Mouse (Mus musculus) neural tube, embryonic 10.5 days (tissue): ENCODE data around the gene Mrpl27.
A peak's percentile ranks its signal among the peaks of the same experiment; 100 is the strongest.
"Not testable (repeated sequence)": the region's sequence is repeated elsewhere in the genome, so short reads cannot be mapped to it uniquely, and the experiment has no call there.

Experiments
- DNase-seq: peaks from one replicate; pipeline ENCODE4 v3.0.0-alpha.2; 2017; ENCODE audit warnings: low spot score; ENCODE audit errors: extremely low spot score

Gene Mrpl27

GRCm38 (mm10) chr11:94653663-94654436 lies at the start of gene Mrpl27, which contains the start of gene Eme1:
TSS of gene Mrpl27 (plus strand) at chr11:94653767.
TSS of gene Eme1 (minus strand) at chr11:94653964.
- DNase-seq: peak; percentile 86

GRCm38 (mm10) chr11:94610744-94611740 lies 42.5 kb upstream of the Mrpl27 start:
- DNase-seq: no peak

- DNase-seq: no peak
Measured at GRCm38 (mm10) chr11:94614603-94615002, 39.0 kb upstream of the Mrpl27 start.

GRCm38 (mm10) chr11:94615494-94615893 lies 38.1 kb upstream of the Mrpl27 start:
- no peak for DNase-seq

- no peak for DNase-seq
Measured at GRCm38 (mm10) chr11:94617646-94618045, 35.9 kb upstream of the Mrpl27 start.

GRCm38 (mm10) chr11:94620766-94621457 lies 32.7 kb upstream of the Mrpl27 start:
- no peak for DNase-seq

- DNase-seq: no peak
Measured at GRCm38 (mm10) chr11:94621458-94621852, 32.1 kb upstream of the Mrpl27 start.

GRCm38 (mm10) chr11:94622162-94622561 lies 31.4 kb upstream of the Mrpl27 start:
- DNase-seq: no peak

- peak; percentile 97 for DNase-seq
Measured at GRCm38 (mm10) chr11:94629199-94629883, 24.2 kb upstream of the Mrpl27 start, which contains the start of gene Lrrc59. TSS of gene Lrrc59 (plus strand) at chr11:94629767.

GRCm38 (mm10) chr11:94629884-94630198 lies 23.7 kb upstream of the Mrpl27 start:
- no peak for DNase-seq

GRCm38 (mm10) chr11:94630199-94631011 lies 23.2 kb upstream of the Mrpl27 start:
- no peak for DNase-seq

GRCm38 (mm10) chr11:94631969-94632368 lies 21.6 kb upstream of the Mrpl27 start:
- DNase-seq: no peak

- no peak for DNase-seq
Measured at GRCm38 (mm10) chr11:94632988-94633387, 20.6 kb upstream of the Mrpl27 start.

GRCm38 (mm10) chr11:94634431-94634830 lies 19.1 kb upstream of the Mrpl27 start:
- DNase-seq: no peak

GRCm38 (mm10) chr11:94644461-94645219 lies 8.9 kb upstream of the Mrpl27 start:
- no peak for DNase-seq

GRCm38 (mm10) chr11:94646457-94646856 lies 7.1 kb upstream of the Mrpl27 start:
- no peak for DNase-seq

GRCm38 (mm10) chr11:94651241-94651640 lies 2.3 kb upstream of the Mrpl27 start:
- DNase-seq: not testable (repeated sequence)

- DNase-seq: no peak
Measured at GRCm38 (mm10) chr11:94652973-94653372, 594 bp upstream of the Mrpl27 start.

- no peak for DNase-seq
Measured at GRCm38 (mm10) chr11:94661344-94661743, 7.8 kb downstream of the Mrpl27 start.
